Mouse (Mus musculus): ENCODE results near the gene H2-Q4. TPM values are rescaled to one million over a fixed set of nuclear protein-coding genes. Genes with fewer than 3 reads are reported as not detected.
A peak's percentile ranks its signal among the peaks of the same experiment; 100 is the strongest.
"Not testable (repeated sequence)": the region's sequence is repeated elsewhere in the genome, so short reads cannot be mapped to it uniquely, and the experiment has no call there.

H2-Q4 gene
- 5.0 and 6.0 TPM in 2 replicates for polyA plus RNA-seq (2016; fragmentation: Nextera tagmentation; extraction: Ambion mirVana)

DNA sequence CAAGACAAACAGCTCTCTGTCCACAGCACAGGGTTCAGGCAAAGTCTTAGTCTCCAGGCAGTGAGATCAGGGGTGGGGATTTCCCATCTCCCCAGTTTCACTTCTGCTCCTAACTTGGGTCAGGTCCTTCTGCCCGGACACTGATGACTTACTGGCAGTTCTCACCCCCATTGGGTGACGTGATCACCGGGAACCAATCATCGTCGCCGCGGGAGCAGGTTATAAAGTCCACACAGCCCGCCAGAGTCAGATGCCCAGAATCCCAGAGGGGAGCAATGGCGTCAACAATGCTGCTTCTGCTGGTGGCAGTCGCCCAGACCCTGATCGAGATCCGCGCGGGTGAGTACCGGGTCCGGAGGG lies at the start of gene H2-Q4:
Gene H2-Q4 (plus strand): TSS at position 249 of the 360 bp plus-strand sequence.
- H3K9ac ChIP-seq (replicated peaks), result peak within 1 kb of the TSS; percentile 67
- under 1% methylated on average over 16 of the region's 16 CpGs for WGBS
- ATAC-seq (ENCODE audit: insufficient number of reproducible peaks, insufficient read depth, low FRiP score, low TSS enrichment, low read depth), result peak; percentile 90
- H3K27me3 ChIP-seq, result peaks cover 16% of the 10 kb centered on the region
- no peak within 1 kb of the TSS for H3K27ac ChIP-seq
- H3K4me3 ChIP-seq (replicated peaks), result peak within 1 kb of the TSS; percentile 65
- H3K36me3 ChIP-seq, result no peaks in the 10 kb centered on the region
- H3K4me1 ChIP-seq (replicated peaks), result no peaks in the 10 kb centered on the region
- peak within 1 kb of the TSS; percentile 95 for H3K4me2 ChIP-seq
- H3K9me3 ChIP-seq, result no peaks in the 10 kb centered on the region

DNA sequence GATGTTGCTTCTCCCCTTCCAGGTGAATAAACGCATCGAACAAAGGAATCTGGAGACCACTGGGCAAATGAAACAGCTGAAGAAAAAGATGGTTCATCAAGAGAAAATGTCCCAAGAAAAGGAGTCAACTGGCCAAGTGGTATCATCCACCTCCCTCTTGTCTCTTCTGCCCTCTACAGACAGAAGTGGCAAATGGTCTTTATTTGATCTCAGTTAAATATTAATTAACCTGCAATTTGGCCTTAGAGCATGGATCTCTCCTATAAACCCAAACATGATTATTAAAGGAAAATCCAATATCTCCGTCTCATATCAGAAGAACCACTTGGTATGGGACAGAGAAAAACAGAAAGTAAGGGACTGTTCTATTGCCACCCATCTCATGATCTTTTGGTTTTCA lies 49.7 kb upstream of the H2-Q4 start:
- not testable (repeated sequence) for H3K36me3 ChIP-seq; H3K4me1 ChIP-seq (replicated peaks); H3K4me2 ChIP-seq; H3K27ac ChIP-seq; ATAC-seq (ENCODE audit: insufficient number of reproducible peaks, insufficient read depth, low FRiP score, low TSS enrichment, low read depth); H3K9ac ChIP-seq (replicated peaks); H3K9me3 ChIP-seq; H3K4me3 ChIP-seq (replicated peaks)
- H3K27me3 ChIP-seq, result peaks cover 12% of the 10 kb centered on the region; the same call in 1 of the 2 replicates
- 56% methylated on average over 3 of the region's 3 CpGs for WGBS

GRCm38 (mm10) chr17:35331546-35331945 lies 47.9 kb upstream of the H2-Q4 start:
- H3K4me3 ChIP-seq (replicated peaks); H3K9me3 ChIP-seq; H3K4me2 ChIP-seq; ATAC-seq (ENCODE audit: insufficient number of reproducible peaks, insufficient read depth, low FRiP score, low TSS enrichment, low read depth); H3K27ac ChIP-seq; H3K9ac ChIP-seq (replicated peaks); H3K36me3 ChIP-seq; H3K4me1 ChIP-seq (replicated peaks): not testable (repeated sequence)
- H3K27me3 ChIP-seq, result peaks cover 12% of the 10 kb centered on the region; the same call in 1 of the 2 replicates
- 64% methylated on average over 6 of the region's 6 CpGs for WGBS

GRCm38 (mm10) chr17:35342071-35342671 lies 37.2 kb upstream of the H2-Q4 start, which contains the start of gene H2-Q2:
H2-Q2 (plus strand) TSS chr17:35342242.
- H3K4me3 ChIP-seq (replicated peaks), result peak within 1 kb of the TSS; percentile 43
- H3K9ac ChIP-seq (replicated peaks), result peak within 1 kb of the TSS; percentile 40; the same call in 1 of the 2 replicates
- peaks cover 6% of the 10 kb centered on the region for H3K4me1 ChIP-seq (replicated peaks)
- no peak within 1 kb of the TSS for H3K27ac ChIP-seq
- no peak for ATAC-seq (ENCODE audit: insufficient number of reproducible peaks, insufficient read depth, low FRiP score, low TSS enrichment, low read depth)
- no peaks in the 10 kb centered on the region for H3K36me3 ChIP-seq
- peaks cover 65% of the 10 kb centered on the region for H3K27me3 ChIP-seq
- peak within 1 kb of the TSS; percentile 76 for H3K4me2 ChIP-seq
- no peaks in the 10 kb centered on the region for H3K9me3 ChIP-seq
- 2% methylated on average over 34 of the region's 40 CpGs for WGBS

DNA sequence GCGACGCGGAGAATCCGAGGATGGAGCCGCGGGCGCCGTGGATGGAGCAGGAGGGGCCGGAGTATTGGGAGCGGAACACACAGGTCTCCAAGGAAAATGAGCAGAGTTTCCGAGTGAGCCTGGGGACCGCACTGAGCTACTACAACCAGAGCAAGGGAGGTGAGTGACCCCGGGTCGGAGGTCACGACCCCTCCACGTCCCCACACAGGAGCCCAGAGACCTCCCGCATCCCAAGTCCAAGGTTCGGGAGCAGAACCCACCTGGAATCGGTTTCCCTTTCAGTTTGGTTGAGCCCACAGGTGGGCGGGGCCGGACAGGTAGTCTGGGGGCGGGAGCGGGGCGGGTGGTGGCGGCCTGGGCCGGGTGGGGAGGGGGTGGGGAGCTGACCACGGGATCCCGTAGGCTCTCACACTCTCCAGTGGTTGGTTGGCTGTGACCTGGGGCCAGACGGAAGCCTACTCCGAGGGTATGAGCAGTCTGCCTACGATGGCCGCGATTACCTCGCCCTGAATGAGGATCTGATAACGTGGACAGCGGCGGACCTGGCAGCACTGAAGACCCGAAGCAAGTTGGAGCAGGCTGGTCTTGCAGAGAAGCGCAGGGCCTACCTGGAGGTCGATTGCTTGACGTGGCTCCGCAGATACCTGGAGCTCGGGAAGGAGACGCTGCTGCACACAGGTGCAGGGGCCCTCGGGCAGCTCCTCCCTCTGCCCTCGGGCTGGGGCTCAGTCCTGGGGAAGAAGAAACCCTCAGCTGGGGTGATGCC lies 36.5 kb upstream of the H2-Q4 start:
- Histone ChIP-seq H3K36me3 (no peaks in the 10 kb centered on the region), H3K9me3 (no peaks in the 10 kb centered on the region), H3K27ac (no peak overlapping the region), H3K4me3 (replicated peaks) (peak overlapping the region; percentile 43), H3K9ac (replicated peaks) (peak overlapping the region; percentile 40; the same call in 1 of the 2 replicates), H3K27me3 (peaks cover 65% of the 10 kb centered on the region), H3K4me1 (replicated peaks) (peaks cover 6% of the 10 kb centered on the region), H3K4me2 (peak overlapping the region; percentile 76)
- ATAC-seq (ENCODE audit: insufficient number of reproducible peaks, insufficient read depth, low FRiP score, low TSS enrichment, low read depth), result no peak; the same call in 1 of the 2 replicates
- 3% methylated on average over 46 of the region's 46 CpGs for WGBS

- H3K4me2 ChIP-seq; ATAC-seq (ENCODE audit: insufficient number of reproducible peaks, insufficient read depth, low FRiP score, low TSS enrichment, low read depth); H3K27ac ChIP-seq: not testable (repeated sequence)
Observed at GRCm38 (mm10) chr17:35347659-35348058, 31.8 kb upstream of the H2-Q4 start.

DNA sequence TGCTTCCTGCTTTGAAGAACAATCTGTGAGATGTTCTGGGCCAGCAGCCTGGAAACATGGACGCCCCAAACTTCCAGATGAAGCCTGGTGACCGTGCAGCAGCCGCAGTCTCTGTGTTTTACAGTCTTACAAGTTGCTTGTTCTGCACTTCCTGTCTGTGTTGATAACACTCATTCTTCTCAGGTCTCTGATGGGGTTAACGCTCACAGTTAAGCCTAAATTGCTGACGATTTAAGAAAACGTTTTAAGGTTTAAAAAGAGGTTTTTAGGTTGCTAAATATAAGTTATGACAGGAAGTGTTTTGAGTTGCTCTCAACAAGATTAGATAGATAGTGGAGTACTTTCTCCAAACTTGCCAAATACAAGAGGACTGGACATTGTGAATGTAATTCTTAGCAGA lies 26.1 kb upstream of the H2-Q4 start:
- WGBS, result 63% methylated on average over 6 of the region's 6 CpGs
- not testable (repeated sequence) for H3K9me3 ChIP-seq; ATAC-seq (ENCODE audit: insufficient number of reproducible peaks, insufficient read depth, low FRiP score, low TSS enrichment, low read depth); H3K27ac ChIP-seq; H3K4me3 ChIP-seq (replicated peaks); H3K36me3 ChIP-seq; H3K9ac ChIP-seq (replicated peaks); H3K4me2 ChIP-seq; H3K4me1 ChIP-seq (replicated peaks)
- peaks cover 24% of the 10 kb centered on the region for H3K27me3 ChIP-seq

More at GRCm38 (mm10) chr17:35347659-35348058, 31.8 kb upstream of the H2-Q4 start:
- peaks cover 43% of the 10 kb centered on the region for H3K27me3 ChIP-seq
- not testable (repeated sequence) for H3K4me1 ChIP-seq (replicated peaks); H3K4me3 ChIP-seq (replicated peaks); H3K9ac ChIP-seq (replicated peaks); H3K36me3 ChIP-seq; H3K9me3 ChIP-seq

GRCm38 (mm10) chr17:35354071-35354470 lies 25.3 kb upstream of the H2-Q4 start:
- no peak overlapping the region for H3K9ac ChIP-seq (replicated peaks)
- H3K27ac ChIP-seq, result no peak overlapping the region
- H3K9me3 ChIP-seq, result no peaks in the 10 kb centered on the region
- 73% methylated on average over 2 of the region's 2 CpGs for WGBS
- H3K27me3 ChIP-seq, result peaks cover 32% of the 10 kb centered on the region
- no peaks in the 10 kb centered on the region for H3K36me3 ChIP-seq
- peaks cover 3% of the 10 kb centered on the region for H3K4me1 ChIP-seq (replicated peaks)
- no peak for ATAC-seq (ENCODE audit: insufficient number of reproducible peaks, insufficient read depth, low FRiP score, low TSS enrichment, low read depth)
- H3K4me3 ChIP-seq (replicated peaks), result no peak overlapping the region
- H3K4me2 ChIP-seq, result no peak overlapping the region

DNA sequence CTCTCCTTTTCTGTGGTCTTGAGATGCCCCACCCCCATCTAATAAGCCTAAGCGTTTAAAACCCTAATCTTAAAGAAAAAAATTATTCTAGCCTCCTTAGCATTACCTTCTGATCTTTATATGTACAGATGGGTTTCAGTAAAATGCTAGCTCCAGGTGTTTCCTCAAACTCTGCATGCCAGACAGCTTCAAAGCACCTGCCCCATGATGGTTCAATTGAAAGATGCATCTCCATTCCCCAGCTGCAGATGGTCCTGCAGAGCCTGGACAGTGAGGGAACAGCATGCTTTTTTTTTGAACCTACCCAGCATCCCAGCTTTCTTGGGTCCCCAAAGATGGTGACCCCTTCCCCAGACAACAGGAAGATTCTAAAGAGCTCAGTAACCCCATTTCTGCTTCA lies 22.3 kb upstream of the H2-Q4 start:
- no peak overlapping the region for H3K9ac ChIP-seq (replicated peaks)
- no peak overlapping the region for H3K27ac ChIP-seq
- no peak overlapping the region for H3K4me3 ChIP-seq (replicated peaks)
- H3K27me3 ChIP-seq, result peaks cover 35% of the 10 kb centered on the region
- ATAC-seq (ENCODE audit: insufficient number of reproducible peaks, insufficient read depth, low FRiP score, low TSS enrichment, low read depth), result no peak
- peaks cover 9% of the 10 kb centered on the region for H3K4me1 ChIP-seq (replicated peaks)
- no peaks in the 10 kb centered on the region for H3K9me3 ChIP-seq
- H3K4me2 ChIP-seq, result no peak overlapping the region
- H3K36me3 ChIP-seq, result no peaks in the 10 kb centered on the region
- WGBS, result 38% methylated on average over 1 of the region's 1 CpGs

GRCm38 (mm10) chr17:35358763-35359469 lies 20.5 kb upstream of the H2-Q4 start:
- H3K9me3 ChIP-seq, result peaks cover 12% of the 10 kb centered on the region
- peak overlapping the region; percentile 75 for H3K4me2 ChIP-seq
- peaks cover 9% of the 10 kb centered on the region for H3K4me1 ChIP-seq (replicated peaks)
- peak overlapping the region; percentile 40 for H3K4me3 ChIP-seq (replicated peaks)
- H3K9ac ChIP-seq (replicated peaks), result peak overlapping the region; percentile 42; the same call in 1 of the 2 replicates
- 9% methylated on average over 38 of the region's 38 CpGs for WGBS
- peaks cover 35% of the 10 kb centered on the region for H3K27me3 ChIP-seq
- H3K27ac ChIP-seq, result no peak overlapping the region
- no peak for ATAC-seq (ENCODE audit: insufficient number of reproducible peaks, insufficient read depth, low FRiP score, low TSS enrichment, low read depth)
- no peaks in the 10 kb centered on the region for H3K36me3 ChIP-seq

- peak; percentile 47; the same call in 1 of the 2 replicates for ATAC-seq (ENCODE audit: insufficient number of reproducible peaks, insufficient read depth, low FRiP score, low TSS enrichment, low read depth)
- H3K9ac ChIP-seq (replicated peaks), result peak overlapping the region; percentile 42; the same call in 1 of the 2 replicates
- peak overlapping the region; percentile 40 for H3K4me3 ChIP-seq (replicated peaks)
- peaks cover 9% of the 10 kb centered on the region for H3K4me1 ChIP-seq (replicated peaks)
- H3K9me3 ChIP-seq, result peaks cover 12% of the 10 kb centered on the region
- no peak overlapping the region for H3K27ac ChIP-seq
- H3K4me2 ChIP-seq, result peak overlapping the region; percentile 75
- H3K27me3 ChIP-seq, result peaks cover 35% of the 10 kb centered on the region
- WGBS, result 16% methylated on average over 21 of the region's 21 CpGs
- no peaks in the 10 kb centered on the region for H3K36me3 ChIP-seq
Observed at GRCm38 (mm10) chr17:35359470-35359862, 20.0 kb upstream of the H2-Q4 start.

Measured in limb, embryonic 12.5 days (tissue).